ENCODE assay signal across 8 mouse cellular contexts in the genomic region with DNA sequence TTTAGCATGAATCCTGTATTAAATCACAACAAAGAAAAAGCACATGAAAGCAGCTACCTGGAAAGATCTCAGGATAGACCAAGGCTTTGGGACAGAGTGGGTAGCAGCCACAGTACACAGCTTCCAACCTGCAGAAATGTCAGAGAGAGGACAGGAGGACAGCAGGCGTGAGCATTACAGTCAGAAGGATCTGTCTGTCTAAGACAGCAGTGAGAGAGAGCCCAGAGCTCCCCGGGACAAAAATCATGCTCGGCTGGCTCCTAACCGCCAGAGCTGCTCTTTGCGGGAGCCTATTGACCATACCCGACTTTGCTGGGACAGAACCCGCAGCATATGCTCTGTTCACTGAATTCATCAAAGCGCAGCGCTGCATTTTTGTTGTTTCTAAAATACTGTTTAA.
DNase-seq lines count a peak whose midpoint lies in the region; ATAC-seq and TF ChIP-seq lines count a peak whose summit lies in the region.
"Had no signal": no experiment of that assay in that cellular context is flagged by ENCODE, and none has a peak within 500 bp of the region (broad histone marks: within the 10 kb centered on the region; RNA-seq: fewer than 3 reads in every experiment).

No protein-coding gene starts in this region.

- H3K9me3 ChIP-seq in kidney, embryonic 14.5 days (ENCODE audit: control insufficient read depth, low read length) = no peaks in the 10 kb centered on the region
- no peaks in the 10 kb centered on the region for H3K9me3 ChIP-seq in embryonic facial prominence, embryonic 13.5 days
- H3K9me3 ChIP-seq in hindbrain, postnatal 0 days (ENCODE audit: low read length) = no peaks in the 10 kb centered on the region
- H3K9me3 ChIP-seq in lung, postnatal 0 days (ENCODE audit: low read length) = no peaks in the 10 kb centered on the region

- no peak overlapping the region; the same call in 1 of the 2 replicates for H3K27ac ChIP-seq in kidney, embryonic 14.5 days (ENCODE audit: low read depth, low read length)
- H3K27ac ChIP-seq in embryonic facial prominence, embryonic 13.5 days = peak overlapping the region; percentile 45; the same call in 1 of the 2 replicates
- H3K27ac ChIP-seq in hindbrain, postnatal 0 days = no peak overlapping the region
- H3K27ac ChIP-seq in lung, postnatal 0 days (ENCODE audit: low read length) = peak overlapping the region; percentile 57
- no peak overlapping the region for H3K27ac ChIP-seq in thymus, adult 2 months (ENCODE audit: control insufficient read depth, insufficient read depth, low read length)
- H3K27ac ChIP-seq: macrophage had no signal

- ATAC-seq in kidney, embryonic 14.5 days (ENCODE audit: low FRiP score, low TSS enrichment) = no peak
- ATAC-seq in embryonic facial prominence, embryonic 13.5 days (ENCODE audit: insufficient number of reproducible peaks, insufficient read depth, low FRiP score, low TSS enrichment, low read depth) = no peak
- ATAC-seq in hindbrain, postnatal 0 days = no peak
- ATAC-seq in lung, postnatal 0 days = no peak
- ATAC-seq in granulocyte monocyte progenitor cell, adult 5-6 weeks (replicated peaks; ENCODE audit: poor library complexity, severe bottlenecking) = no peak

- no peak overlapping the region for H3K9ac ChIP-seq in kidney, embryonic 14.5 days (ENCODE audit: low read depth, low read length)
- no peak overlapping the region for H3K9ac ChIP-seq in embryonic facial prominence, embryonic 13.5 days
- no peak overlapping the region for H3K9ac ChIP-seq in hindbrain, postnatal 0 days (replicated peaks; ENCODE audit: low read length)
- 0 out of 2 replicates have a peak overlapping the region, but pooled peaks have one; percentile 20 for H3K9ac ChIP-seq in lung, postnatal 0 days (replicated peaks; ENCODE audit: low read depth)

- DNase-seq in kidney, adult 11 months = peak; percentile 23
- DNase-seq in hindbrain, postnatal 0 days (ENCODE audit: low spot score) = peak; percentile 16
- DNase-seq in lung, postnatal 0 days (ENCODE audit: low spot score) = peak; percentile 24
- no peak for DNase-seq in thymus, adult 2 months

- no peak for TF ChIP-seq POLR2A in thymus, adult 2 months (IDR thresholded peaks at IDR 0.05; ENCODE audit: control insufficient read depth, extremely low read depth, insufficient read depth, low read length, poor library complexity)

- no peaks in the 10 kb centered on the region for H3K27me3 ChIP-seq in kidney, embryonic 14.5 days (ENCODE audit: control insufficient read depth, insufficient read depth, low read length)
- no peaks in the 10 kb centered on the region for H3K27me3 ChIP-seq in embryonic facial prominence, embryonic 13.5 days
- no peaks in the 10 kb centered on the region for H3K27me3 ChIP-seq in hindbrain, postnatal 0 days (ENCODE audit: insufficient read depth, low read length)
- no peaks in the 10 kb centered on the region for H3K27me3 ChIP-seq in lung, postnatal 0 days (replicated peaks; ENCODE audit: insufficient read depth, low read length)
- H3K27me3 ChIP-seq in thymus, adult 2 months (ENCODE audit: control insufficient read depth, insufficient read depth, low read length) = no peaks in the 10 kb centered on the region

- 60% methylated on average over 9 of the region's 9 CpGs for WGBS in kidney, embryonic 14.5 days
- WGBS in embryonic facial prominence, embryonic 13.5 days = 41% methylated on average over 9 of the region's 9 CpGs
- 28% methylated on average over 9 of the region's 9 CpGs for WGBS in hindbrain, postnatal 0 days
- WGBS in lung, postnatal 0 days = 70% methylated on average over 9 of the region's 9 CpGs
- WGBS in thymus, adult 2 months = 94% methylated on average over 9 of the region's 9 CpGs

- no peaks in the 10 kb centered on the region; the same call in 1 of the 2 replicates for H3K4me1 ChIP-seq in kidney, embryonic 14.5 days (ENCODE audit: control insufficient read depth, insufficient read depth, low read length)
- peaks cover 5% of the 10 kb centered on the region for H3K4me1 ChIP-seq in embryonic facial prominence, embryonic 13.5 days
- no peaks in the 10 kb centered on the region for H3K4me1 ChIP-seq in hindbrain, postnatal 0 days (ENCODE audit: insufficient read depth, low read length)
- H3K4me1 ChIP-seq in lung, postnatal 0 days (ENCODE audit: insufficient read depth, low read depth, low read length) = no peaks in the 10 kb centered on the region
- no peaks in the 10 kb centered on the region for H3K4me1 ChIP-seq in thymus, adult 2 months (replicated peaks; ENCODE audit: control insufficient read depth, insufficient read depth, low read length)

- TF ChIP-seq EP300 in lung, postnatal 0 days (IDR thresholded peaks at IDR 0.05) = no peak

- H3K4me3 ChIP-seq in kidney, embryonic 14.5 days (ENCODE audit: low read length) = no peak overlapping the region
- H3K4me3 ChIP-seq in embryonic facial prominence, embryonic 13.5 days = no peak overlapping the region
- no peak overlapping the region for H3K4me3 ChIP-seq in hindbrain, postnatal 0 days (ENCODE audit: low read length)
- no peak overlapping the region for H3K4me3 ChIP-seq in lung, postnatal 0 days (ENCODE audit: low read depth, low read length)
- no peak overlapping the region for H3K4me3 ChIP-seq in thymus, adult 2 months (ENCODE audit: control insufficient read depth, insufficient read depth, low read length)

- no peaks in the 10 kb centered on the region for H3K36me3 ChIP-seq in kidney, embryonic 14.5 days (ENCODE audit: control insufficient read depth, insufficient read depth, low read length)
- H3K36me3 ChIP-seq in embryonic facial prominence, embryonic 13.5 days = no peaks in the 10 kb centered on the region
- H3K36me3 ChIP-seq in hindbrain, postnatal 0 days (ENCODE audit: insufficient read depth, low read length) = no peaks in the 10 kb centered on the region
- H3K36me3 ChIP-seq in lung, postnatal 0 days (ENCODE audit: insufficient read depth, low read length) = no peaks in the 10 kb centered on the region
- no peaks in the 10 kb centered on the region for H3K36me3 ChIP-seq in thymus, adult 2 months (ENCODE audit: control insufficient read depth, insufficient read depth, low read length)

- H3K4me2 ChIP-seq in kidney, embryonic 14.5 days (replicated peaks; ENCODE audit: low read depth, low read length) = no peak overlapping the region
- peak overlapping the region; percentile 38 for H3K4me2 ChIP-seq in embryonic facial prominence, embryonic 13.5 days
- H3K4me2 ChIP-seq in hindbrain, postnatal 0 days (ENCODE audit: low read depth, low read length) = 0 out of 2 replicates have a peak overlapping the region, but pooled peaks have one; percentile 14
- peak overlapping the region; percentile 29 for H3K4me2 ChIP-seq in lung, postnatal 0 days (replicated peaks; ENCODE audit: low read depth, low read length)

- no peak for TF ChIP-seq CTCF in hindbrain, postnatal 0 days (IDR thresholded peaks at IDR 0.05; ENCODE audit: low read depth)
- TF ChIP-seq CTCF in lung, postnatal 0 days (IDR thresholded peaks at IDR 0.05) = no peak
- TF ChIP-seq CTCF in thymus, adult 2 months (IDR thresholded peaks at IDR 0.05; ENCODE audit: borderline replicate concordance, control insufficient read depth, extremely low read depth, insufficient read depth, low read length, poor library complexity) = no peak

Comparison
In these comparisons a context has a peak if more than half of its experiments do, and no peak if none do; other contexts are left out.
1. H3K27ac ChIP-seq: peak in embryonic facial prominence, embryonic 13.5 days (single experiment) and lung, postnatal 0 days (single experiment); none in kidney, embryonic 14.5 days (single experiment), hindbrain, postnatal 0 days (single experiment) and thymus, adult 2 months (single experiment).